Mouse (Mus musculus): ENCODE measurements around the gene Vmn1r231.
A peak's percentile ranks its signal among the peaks of the same experiment; 100 is the strongest.

Gene Vmn1r231

GRCm38 (mm10) chr17:20904991-20905390, at the start of gene Vmn1r231:
Vmn1r231 (minus strand) TSS chr17:20905091.
- DNase-seq (ENCODE audit: low read depth), result no peak

- DNase-seq (ENCODE audit: low read depth), result no peak
Measured at GRCm38 (mm10) chr17:20946636-20947035, 41.7 kb upstream of the Vmn1r231 start.

- DNase-seq (ENCODE audit: low read depth), result peak; percentile 34
Measured at GRCm38 (mm10) chr17:20946026-20946565, 41.2 kb upstream of the Vmn1r231 start.

- peak; percentile 99 for DNase-seq (ENCODE audit: low read depth)
Measured at GRCm38 (mm10) chr17:20944985-20945891, 40.3 kb upstream of the Vmn1r231 start, which contains the start of gene Ppp2r1a. Ppp2r1a (plus strand) TSS chr17:20945311.

- peak; percentile 50 for DNase-seq (ENCODE audit: low read depth)
Measured at GRCm38 (mm10) chr17:20944226-20944625, 39.3 kb upstream of the Vmn1r231 start.

GRCm38 (mm10) chr17:20919614-20920013, 14.7 kb upstream of the Vmn1r231 start, which contains the start of gene Vmn1r232:
Vmn1r232 (minus strand) TSS chr17:20919714.
- DNase-seq (ENCODE audit: low read depth), result no peak

GRCm38 (mm10) chr17:20840144-20840543, 64.7 kb downstream of the Vmn1r231 start, which contains the start of gene Vmn1r230:
Vmn1r230 (plus strand) TSS chr17:20840444.
- no peak for DNase-seq (ENCODE audit: low read depth)
